Mouse (Mus musculus): ENCODE data around the gene Snrnp70. TPM values are rescaled to one million over a fixed set of nuclear protein-coding genes. Genes with fewer than 3 reads are reported as not detected.
"Not testable (repeated sequence)": the region's sequence is repeated elsewhere in the genome, so short reads cannot be mapped to it uniquely, and the experiment has no call there.

The Snrnp70 gene
- total RNA-seq, 1 experiment from 2014 or later = 589 TPM

DNA sequence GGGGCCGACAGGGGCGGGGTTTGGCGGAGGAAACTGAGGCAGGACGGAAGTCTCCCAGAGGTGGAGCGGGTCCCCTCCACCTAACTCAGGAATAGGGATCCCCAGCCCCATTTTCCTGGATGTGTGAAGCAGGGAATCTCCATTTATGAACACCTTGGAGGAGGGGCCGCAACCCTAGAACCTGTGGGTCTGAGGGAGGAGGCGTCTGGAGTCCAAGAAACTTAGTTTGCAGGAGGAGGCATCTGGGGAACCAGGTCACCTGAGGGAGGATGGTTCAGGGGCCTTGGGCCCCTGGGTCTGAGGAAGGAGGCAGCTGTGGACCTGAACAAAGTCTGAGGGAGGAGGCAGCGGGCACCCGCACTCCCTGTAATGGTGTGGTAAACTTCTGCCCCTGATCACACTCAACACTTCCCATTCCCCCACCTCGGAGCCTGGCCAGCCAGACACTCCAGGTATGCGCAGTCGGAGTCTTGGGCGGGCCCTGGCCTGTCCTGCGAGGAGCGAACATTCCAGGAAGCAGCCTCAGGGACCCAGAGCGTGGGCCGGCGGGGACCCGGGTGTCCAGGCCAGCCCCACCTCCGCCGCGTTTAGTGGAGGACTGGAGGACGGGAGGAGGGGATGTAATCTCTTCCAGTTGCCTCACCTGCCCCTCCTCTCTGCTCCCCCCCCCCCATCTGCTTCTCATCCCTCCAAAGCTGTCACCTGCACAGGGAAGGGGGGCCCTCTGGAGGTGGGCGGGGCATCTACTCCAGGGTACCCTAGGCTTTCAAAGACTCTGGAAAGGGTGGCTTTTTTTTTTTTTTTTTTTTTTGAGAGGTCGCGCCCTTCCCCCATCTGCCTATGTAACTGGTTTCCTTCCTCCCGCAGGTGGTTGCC, 18.6 kb upstream of the Snrnp70 start:
- 0 out of 4 replicates have a peak, but pooled peaks of 1 of the 2 experiments have one; percentile 15 for ATAC-seq (replicated peaks in 1 of 2; ENCODE audit: insufficient read depth in 1 of 2, low FRiP score in 2 of 2, low TSS enrichment in 1 of 2, low read depth in 1 of 2, poor library complexity in 2 of 2, severe bottlenecking in 2 of 2)

- no peak for ATAC-seq (replicated peaks in 1 of 2; ENCODE audit: insufficient read depth in 1 of 2, low FRiP score in 2 of 2, low TSS enrichment in 1 of 2, low read depth in 1 of 2, poor library complexity in 2 of 2, severe bottlenecking in 2 of 2)
Measured at GRCm38 (mm10) chr7:45413113-45413863, 17.7 kb upstream of the Snrnp70 start, which contains the start of gene Ntf5. TSS of gene Ntf5 (plus strand) at chr7:45413695.

- ATAC-seq (replicated peaks in 1 of 2; ENCODE audit: insufficient read depth in 1 of 2, low FRiP score in 2 of 2, low TSS enrichment in 1 of 2, low read depth in 1 of 2, poor library complexity in 2 of 2, severe bottlenecking in 2 of 2) = no peak
Measured at GRCm38 (mm10) chr7:45412421-45412820, 16.9 kb upstream of the Snrnp70 start.

GRCm38 (mm10) chr7:45409497-45410163, 14.1 kb upstream of the Snrnp70 start:
- ATAC-seq (replicated peaks in 1 of 2; ENCODE audit: insufficient read depth in 1 of 2, low FRiP score in 2 of 2, low TSS enrichment in 1 of 2, low read depth in 1 of 2, poor library complexity in 2 of 2, severe bottlenecking in 2 of 2) = no peak

DNA sequence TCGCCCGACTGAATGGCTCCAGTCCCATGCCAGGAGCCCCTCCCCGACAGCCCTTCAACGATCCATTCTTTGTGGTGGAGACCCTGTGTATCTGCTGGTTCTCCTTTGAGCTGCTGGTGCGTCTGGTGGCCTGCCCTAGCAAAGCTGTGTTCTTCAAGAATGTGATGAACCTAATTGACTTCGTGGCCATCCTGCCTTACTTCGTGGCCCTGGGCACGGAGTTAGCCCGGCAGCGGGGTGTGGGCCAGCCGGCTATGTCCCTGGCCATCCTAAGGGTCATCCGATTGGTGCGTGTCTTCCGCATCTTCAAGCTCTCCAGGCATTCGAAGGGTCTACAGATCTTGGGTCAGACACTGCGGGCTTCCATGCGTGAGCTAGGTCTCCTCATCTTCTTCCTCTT, 13.4 kb upstream of the Snrnp70 start:
- no peak for ATAC-seq (replicated peaks in 1 of 2; ENCODE audit: insufficient read depth in 1 of 2, low FRiP score in 2 of 2, low TSS enrichment in 1 of 2, low read depth in 1 of 2, poor library complexity in 2 of 2, severe bottlenecking in 2 of 2)

- no peak for ATAC-seq (replicated peaks in 1 of 2; ENCODE audit: insufficient read depth in 1 of 2, low FRiP score in 2 of 2, low TSS enrichment in 1 of 2, low read depth in 1 of 2, poor library complexity in 2 of 2, severe bottlenecking in 2 of 2)
Measured at GRCm38 (mm10) chr7:45408351-45408750, 12.8 kb upstream of the Snrnp70 start.

- ATAC-seq (replicated peaks in 1 of 2; ENCODE audit: insufficient read depth in 1 of 2, low FRiP score in 2 of 2, low TSS enrichment in 1 of 2, low read depth in 1 of 2, poor library complexity in 2 of 2, severe bottlenecking in 2 of 2) = no peak
Measured at GRCm38 (mm10) chr7:45407836-45408235, 12.3 kb upstream of the Snrnp70 start.

DNA sequence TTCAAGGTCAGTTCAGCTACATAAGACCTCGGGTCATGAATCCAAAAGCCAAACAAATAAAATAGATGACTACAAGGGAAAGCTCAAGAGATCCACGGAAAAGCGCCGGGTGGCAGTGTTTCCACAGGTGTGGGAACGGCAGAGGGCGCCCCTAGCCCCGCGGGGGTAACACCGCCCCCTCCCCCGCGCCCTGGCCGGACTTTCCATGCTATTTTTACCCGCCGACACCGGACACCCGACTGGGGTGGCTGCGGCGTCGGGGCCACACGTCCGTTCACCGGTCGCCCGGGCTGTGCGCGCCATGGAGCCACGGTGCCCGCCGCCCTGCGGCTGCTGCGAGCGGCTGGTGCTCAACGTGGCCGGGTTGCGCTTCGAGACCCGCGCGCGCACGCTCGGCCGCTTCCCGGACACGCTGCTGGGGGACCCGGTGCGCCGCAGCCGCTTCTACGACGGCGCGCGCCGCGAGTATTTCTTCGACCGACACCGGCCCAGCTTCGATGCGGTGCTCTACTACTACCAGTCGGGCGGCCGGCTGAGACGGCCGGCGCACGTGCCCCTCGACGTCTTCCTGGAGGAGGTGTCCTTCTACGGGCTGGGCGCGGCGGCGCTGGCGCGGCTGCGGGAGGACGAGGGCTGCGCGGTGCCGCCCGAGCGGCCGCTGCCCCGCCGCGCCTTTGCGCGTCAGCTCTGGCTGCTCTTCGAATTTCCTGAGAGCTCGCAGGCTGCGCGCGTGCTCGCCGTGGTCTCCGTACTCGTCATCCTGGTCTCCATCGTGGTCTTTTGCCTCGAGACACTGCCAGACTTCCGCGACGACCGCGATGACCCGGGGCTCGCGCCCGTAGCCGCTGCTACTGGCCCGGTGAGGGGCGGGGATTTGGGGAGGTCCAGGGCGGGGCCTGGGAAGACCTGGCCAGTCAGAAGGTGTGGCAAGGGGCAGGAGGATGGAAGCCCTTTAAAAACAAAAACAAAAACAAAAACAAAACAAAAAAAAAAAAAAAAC, 10.9 kb upstream of the Snrnp70 start:
- 0 out of 4 replicates have a peak, but pooled peaks of 1 of the 2 experiments have one; percentile 5 for ATAC-seq (replicated peaks in 1 of 2; ENCODE audit: insufficient read depth in 1 of 2, low FRiP score in 2 of 2, low TSS enrichment in 1 of 2, low read depth in 1 of 2, poor library complexity in 2 of 2, severe bottlenecking in 2 of 2)

GRCm38 (mm10) chr7:45405091-45406075, 9.8 kb upstream of the Snrnp70 start, which contains the start of gene Kcna7:
TSS of gene Kcna7 (plus strand) at chr7:45405653.
- ATAC-seq (replicated peaks in 1 of 2; ENCODE audit: insufficient read depth in 1 of 2, low FRiP score in 2 of 2, low TSS enrichment in 1 of 2, low read depth in 1 of 2, poor library complexity in 2 of 2, severe bottlenecking in 2 of 2) = peak; percentile 54 to 57; a peak in 3 of 4 replicates

- ATAC-seq (replicated peaks in 1 of 2; ENCODE audit: insufficient read depth in 1 of 2, low FRiP score in 2 of 2, low TSS enrichment in 1 of 2, low read depth in 1 of 2, poor library complexity in 2 of 2, severe bottlenecking in 2 of 2) = peak; percentile 64 to 67; a peak in 3 of 4 replicates
Measured at GRCm38 (mm10) chr7:45403532-45404261, 8.2 kb upstream of the Snrnp70 start.

DNA sequence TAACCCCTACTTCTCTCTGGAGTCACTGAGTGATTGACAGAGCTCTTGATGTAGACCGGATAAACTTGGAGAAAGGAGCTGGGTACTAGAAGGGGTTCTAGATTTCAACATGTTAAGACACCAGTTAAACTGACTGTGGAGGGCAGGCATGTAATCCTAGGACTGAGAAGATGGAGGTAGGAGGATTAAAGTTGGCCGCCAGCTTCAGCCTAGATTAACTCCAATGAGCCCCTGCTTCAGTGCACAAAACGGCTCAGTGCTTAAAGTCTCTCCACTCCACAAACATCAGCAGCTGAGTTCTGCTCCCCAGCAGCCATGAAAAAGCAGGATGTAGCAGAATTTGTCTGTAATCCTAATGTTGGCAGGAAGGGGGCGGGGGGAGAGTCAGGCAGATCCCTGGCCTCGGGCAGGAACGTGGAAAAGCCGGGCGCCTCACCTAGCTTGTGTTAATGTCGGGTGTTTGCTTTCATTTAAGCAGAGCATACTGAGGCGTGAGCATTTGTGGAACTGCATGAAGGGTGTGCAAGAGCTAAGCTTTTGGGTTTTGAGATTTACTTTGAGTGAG, 6.1 kb upstream of the Snrnp70 start:
- no peak for ATAC-seq (replicated peaks in 1 of 2; ENCODE audit: insufficient read depth in 1 of 2, low FRiP score in 2 of 2, low TSS enrichment in 1 of 2, low read depth in 1 of 2, poor library complexity in 2 of 2, severe bottlenecking in 2 of 2)

GRCm38 (mm10) chr7:45396787-45397186, 1.2 kb upstream of the Snrnp70 start:
- no peak for ATAC-seq (replicated peaks in 1 of 2; ENCODE audit: insufficient read depth in 1 of 2, low FRiP score in 2 of 2, low TSS enrichment in 1 of 2, low read depth in 1 of 2, poor library complexity in 2 of 2, severe bottlenecking in 2 of 2)

- ATAC-seq (replicated peaks in 1 of 2; ENCODE audit: insufficient read depth in 1 of 2, low FRiP score in 2 of 2, low TSS enrichment in 1 of 2, low read depth in 1 of 2, poor library complexity in 2 of 2, severe bottlenecking in 2 of 2) = not testable (repeated sequence)
Measured at GRCm38 (mm10) chr7:45396337-45396775, 814 bp upstream of the Snrnp70 start.

GRCm38 (mm10) chr7:45395129-45395541, 407 bp downstream of the Snrnp70 start:
- ATAC-seq (replicated peaks in 1 of 2; ENCODE audit: insufficient read depth in 1 of 2, low FRiP score in 2 of 2, low TSS enrichment in 1 of 2, low read depth in 1 of 2, poor library complexity in 2 of 2, severe bottlenecking in 2 of 2) = peak; percentile 35 to 53
